Mouse (Mus musculus) megakaryocyte, adult 5-6 weeks (primary cell): ENCODE data around the gene Snapin. TPM values are rescaled to one million over a fixed set of nuclear protein-coding genes. Genes with fewer than 3 reads are reported as not detected.

Source experiments
- ATAC-seq: 2 replicates; pipeline ENCODE4 v1.8.0; 2016; ENCODE audit warnings: mild to moderate bottlenecking, inconsistent platforms; ENCODE audit not compliant: poor library complexity, severe bottlenecking
- total RNA-seq, 2 experiments: library from RNA; stranded (forward) in 1 of 2; stranded (reverse) in 1 of 2; fragments of 153-499, 151-499 nt in 1 of 2; fragments of 221-1000, 200-1000 nt in 1 of 2; gene quantifications; 2 replicates each; pipeline versions ENCODE4 v1.2.3 to v1.2.4; 2015 to 2017

Snapin gene
- total RNA-seq, 2 experiments from 2014 or later, result 40.9 to 47.3 TPM

GRCm38 (mm10) chr3:90460315-90460714 lies 30.5 kb downstream of the Snapin start:
- ATAC-seq, result no peak

- ATAC-seq, result no peak
These were observed 31.1 kb downstream of the Snapin start for GRCm38 (mm10) chr3:90459727-90460126.

- ATAC-seq, result no peak
These were observed 35.9 kb downstream of the Snapin start for GRCm38 (mm10) chr3:90454931-90455330.

GRCm38 (mm10) chr3:90451396-90452095 lies 39.3 kb downstream of the Snapin start:
- ATAC-seq, result no peak

- no peak for ATAC-seq
These were observed 40.0 kb downstream of the Snapin start for GRCm38 (mm10) chr3:90450874-90451273.

- ATAC-seq, result no peak
These were observed 42.2 kb downstream of the Snapin start for GRCm38 (mm10) chr3:90448626-90449025.

GRCm38 (mm10) chr3:90447123-90447494 lies 43.7 kb downstream of the Snapin start:
- no peak for ATAC-seq

GRCm38 (mm10) chr3:90446389-90447122 lies 44.3 kb downstream of the Snapin start:
- ATAC-seq, result peak; percentile 69

- no peak for ATAC-seq
These were observed 45.2 kb downstream of the Snapin start for GRCm38 (mm10) chr3:90445417-90446200.

GRCm38 (mm10) chr3:90443977-90444376 lies 46.9 kb downstream of the Snapin start:
- ATAC-seq, result no peak

GRCm38 (mm10) chr3:90440756-90441155 lies 50.1 kb downstream of the Snapin start:
- ATAC-seq, result no peak

Other genes with a start within 250 kb of the Snapin start
- gene Creb3l4, start 247.5 kb downstream of the Snapin start, total RNA-seq (2015), result 0.67 TPM in 1 of 2 replicates, not detected in the other
- 0.37 TPM in 1 of 2 replicates, not detected in the other for gene Creb3l4, start 247.5 kb downstream of the Snapin start, total RNA-seq (2017)
- gene Slc39a1, start 242.9 kb downstream of the Snapin start, total RNA-seq (2015), result 20.9 and 23.7 TPM in 2 replicates
- 38.3 and 44.1 TPM in 2 replicates for gene Slc39a1, start 242.9 kb downstream of the Snapin start, total RNA-seq (2017)
- gene Crtc2, start 236.9 kb downstream of the Snapin start, total RNA-seq (2015), result 48.1 and 49.5 TPM in 2 replicates
- 11.3 and 19.4 TPM in 2 replicates for gene Crtc2, start 236.9 kb downstream of the Snapin start, total RNA-seq (2017)
- gene Dennd4b, start 225.8 kb downstream of the Snapin start, total RNA-seq (2015), result 30.8 and 38.1 TPM in 2 replicates
- gene Dennd4b, start 225.8 kb downstream of the Snapin start, total RNA-seq (2017), result 20.0 and 21.2 TPM in 2 replicates
- gene Gatad2b, start 197.9 kb downstream of the Snapin start, total RNA-seq (2015), result 91.6 and 110 TPM in 2 replicates
- 25.3 and 33.5 TPM in 2 replicates for gene Gatad2b, start 197.9 kb downstream of the Snapin start, total RNA-seq (2017)
- 0.21 and 0.33 TPM in 2 replicates for gene Slc27a3, start 101.1 kb downstream of the Snapin start, total RNA-seq (2015)
- gene Slc27a3, start 101.1 kb downstream of the Snapin start, total RNA-seq (2017), result 1.1 and 3.0 TPM in 2 replicates
- gene Ints3, start 57.4 kb downstream of the Snapin start, total RNA-seq (2015), result 13.7 and 14.7 TPM in 2 replicates
- 14.9 and 20.5 TPM in 2 replicates for gene Ints3, start 57.4 kb downstream of the Snapin start, total RNA-seq (2017)
- gene Npr1, start 25.2 kb downstream of the Snapin start, total RNA-seq (2015), result not detected in 2 replicates
- 0.08 TPM in 1 of 2 replicates, not detected in the other for gene Npr1, start 25.2 kb downstream of the Snapin start, total RNA-seq (2017)
- gene Ilf2, start 14.9 kb downstream of the Snapin start, total RNA-seq (2015), result 51.8 and 57.3 TPM in 2 replicates
- gene Ilf2, start 14.9 kb downstream of the Snapin start, total RNA-seq (2017), result 103 and 111 TPM in 2 replicates
- 97.7 and 99.3 TPM in 2 replicates for gene Chtop, start 18.5 kb upstream of the Snapin start, total RNA-seq (2015)
- gene Chtop, start 18.5 kb upstream of the Snapin start, total RNA-seq (2017), result 85.7 and 88.3 TPM in 2 replicates
- gene S100a1, start 23.4 kb upstream of the Snapin start, total RNA-seq (2015), result 70.5 and 89.5 TPM in 2 replicates
- 50.9 and 80.4 TPM in 2 replicates for gene S100a1, start 23.4 kb upstream of the Snapin start, total RNA-seq (2017)
- 121 and 128 TPM in 2 replicates for gene S100a13, start 23.4 kb upstream of the Snapin start, total RNA-seq (2015)
- 141 and 179 TPM in 2 replicates for gene S100a13, start 23.4 kb upstream of the Snapin start, total RNA-seq (2017)
- gene S100a14, start 35.8 kb upstream of the Snapin start, total RNA-seq (2015), result not detected in 2 replicates
- gene S100a14, start 35.8 kb upstream of the Snapin start, total RNA-seq (2017), result 0.16 TPM in 1 of 2 replicates, not detected in the other
- not detected in 2 replicates for gene S100a16, start 46.2 kb upstream of the Snapin start, total RNA-seq (2015)
- not detected in 2 replicates for gene S100a16, start 46.2 kb upstream of the Snapin start, total RNA-seq (2017)
- 0.66 TPM in 1 of 2 replicates, not detected in the other for gene S100a3, start 69.5 kb upstream of the Snapin start, total RNA-seq (2015)
- gene S100a3, start 69.5 kb upstream of the Snapin start, total RNA-seq (2017), result not detected in 2 replicates
- not detected in 2 replicates for gene S100a2, start 99.2 kb upstream of the Snapin start, total RNA-seq (2015)
- gene S100a2, start 99.2 kb upstream of the Snapin start, total RNA-seq (2017), result not detected in 2 replicates
- gene Gm42674, start 110.9 kb upstream of the Snapin start, total RNA-seq (2015), result not detected in 2 replicates
- gene Gm42674, start 110.9 kb upstream of the Snapin start, total RNA-seq (2017), result 2.9 and 5.7 TPM in 2 replicates
- 2,878 and 2,936 TPM in 2 replicates for gene S100a4, start 112.7 kb upstream of the Snapin start, total RNA-seq (2015)
- gene S100a4, start 112.7 kb upstream of the Snapin start, total RNA-seq (2017), result 3,102 and 3,469 TPM in 2 replicates
- gene S100a5, start 117.5 kb upstream of the Snapin start, total RNA-seq (2015), result not detected in 2 replicates
- 3.4 TPM in 1 of 2 replicates, not detected in the other for gene S100a5, start 117.5 kb upstream of the Snapin start, total RNA-seq (2017)
- gene S100a6, start 121.8 kb upstream of the Snapin start, total RNA-seq (2015), result 2,141 and 2,313 TPM in 2 replicates
- 1,043 and 1,047 TPM in 2 replicates for gene S100a6, start 121.8 kb upstream of the Snapin start, total RNA-seq (2017)
- gene S100a7a, start 163.0 kb upstream of the Snapin start, total RNA-seq (2015), result 0.11 and 0.31 TPM in 2 replicates
- gene S100a7a, start 163.0 kb upstream of the Snapin start, total RNA-seq (2017), result 0.29 TPM in 1 of 2 replicates, not detected in the other
- gene S100a8, start 177.9 kb upstream of the Snapin start, total RNA-seq (2015), result 16,705 and 21,369 TPM in 2 replicates
- 18,572 and 19,307 TPM in 2 replicates for gene S100a8, start 177.9 kb upstream of the Snapin start, total RNA-seq (2017)
- 25,767 and 33,746 TPM in 2 replicates for gene S100a9, start 204.7 kb upstream of the Snapin start, total RNA-seq (2015)
- gene S100a9, start 204.7 kb upstream of the Snapin start, total RNA-seq (2017), result 12,484 and 18,004 TPM in 2 replicates
- 0.07 TPM in 1 of 2 replicates, not detected in the other for gene Pglyrp4, start 235.9 kb upstream of the Snapin start, total RNA-seq (2015)
- gene Pglyrp4, start 235.9 kb upstream of the Snapin start, total RNA-seq (2017), result 0.28 and 0.44 TPM in 2 replicates